Mouse (Mus musculus): Measurements from ENCODE around the gene Igf2bp1. TPM values are rescaled to one million over a fixed set of nuclear protein-coding genes. Genes with fewer than 3 reads are reported as not detected.

Igf2bp1 gene
- polyA plus RNA-seq, 1 experiment from 2014 or later: 36.2 TPM

- WGBS: under 1% methylated on average over 32 of the region's 32 CpGs
- peak overlapping the region; percentile 93 for H3K9ac ChIP-seq (ENCODE audit: low read length)
Measured at GRCm38 (mm10) chr11:96003969-96004792, 1.6 kb downstream of the Igf2bp1 start.

DNA sequence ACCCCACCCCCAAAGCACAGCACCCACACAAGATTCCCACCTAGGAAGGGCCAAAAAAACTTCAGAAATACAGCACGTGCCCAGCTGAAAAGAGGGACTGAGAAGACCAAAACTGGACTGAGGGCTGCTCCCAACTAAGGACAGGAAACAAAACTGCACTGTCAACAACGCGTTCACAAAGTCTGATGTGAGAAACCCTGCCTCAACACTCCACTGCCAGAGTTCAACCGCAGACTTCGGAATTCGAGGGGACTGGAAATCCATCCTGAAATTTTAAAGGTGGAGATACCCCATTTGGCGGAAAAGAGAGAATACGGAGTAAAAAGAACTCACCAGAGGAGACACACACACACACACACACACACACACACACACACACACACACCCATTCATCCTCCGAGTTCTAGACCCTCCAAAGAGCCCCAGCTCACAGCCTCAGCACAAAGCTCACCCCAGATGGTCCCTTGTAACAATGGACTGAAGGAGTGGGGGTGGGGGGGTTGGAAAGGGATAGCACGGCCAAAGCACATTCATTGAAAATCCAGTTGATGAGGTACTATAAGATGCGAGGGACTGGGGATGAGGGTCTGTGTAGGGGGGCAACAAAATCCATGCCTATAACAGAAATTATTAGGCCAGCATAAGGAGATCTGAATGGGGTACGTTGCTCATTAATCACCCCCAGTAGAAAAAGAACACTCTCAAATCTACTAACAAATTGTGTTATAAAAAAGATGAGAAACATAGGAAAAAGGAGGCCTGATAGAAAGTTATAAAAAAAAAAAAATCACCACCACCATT lies 2.4 kb downstream of the Igf2bp1 start:
- Histone ChIP-seq H3K9me3 (ENCODE audit: control insufficient read depth, low read length) (no peaks in the 10 kb centered on the region), H3K4me1 (replicated peaks; ENCODE audit: control insufficient read depth, insufficient read depth, low read length) (peaks cover 43% of the 10 kb centered on the region), H3K27ac (ENCODE audit: low read length) (peak overlapping the region; percentile 54), H3K9ac (ENCODE audit: low read length) (peak overlapping the region; percentile 60), H3K36me3 (ENCODE audit: control insufficient read depth, insufficient read depth, low read length) (no peaks in the 10 kb centered on the region), H3K4me2 (ENCODE audit: low read depth, low read length) (peak overlapping the region; percentile 99), H3K27me3 (ENCODE audit: control insufficient read depth, insufficient read depth, low read depth, low read length) (peaks cover 6% of the 10 kb centered on the region; the same call in 1 of the 2 replicates), H3K4me3 (ENCODE audit: low read length) (peak overlapping the region; percentile 43)
- 5% methylated on average over 12 of the region's 12 CpGs for WGBS
- no peak for ATAC-seq (ENCODE audit: low read depth)

More at GRCm38 (mm10) chr11:96003969-96004792, 1.6 kb downstream of the Igf2bp1 start:
- H3K9me3 ChIP-seq (ENCODE audit: control insufficient read depth, low read length): no peaks in the 10 kb centered on the region
- peaks cover 6% of the 10 kb centered on the region; the same call in 1 of the 2 replicates for H3K27me3 ChIP-seq (ENCODE audit: control insufficient read depth, insufficient read depth, low read depth, low read length)
- no peak for ATAC-seq (ENCODE audit: low read depth)
- no peaks in the 10 kb centered on the region for H3K36me3 ChIP-seq (ENCODE audit: control insufficient read depth, insufficient read depth, low read length)
- peak overlapping the region; percentile 87 for H3K4me3 ChIP-seq (ENCODE audit: low read length)
- H3K4me2 ChIP-seq (ENCODE audit: low read depth, low read length): peak overlapping the region; percentile 99
- peaks cover 43% of the 10 kb centered on the region for H3K4me1 ChIP-seq (replicated peaks; ENCODE audit: control insufficient read depth, insufficient read depth, low read length)
- peak overlapping the region; percentile 96 for H3K27ac ChIP-seq (ENCODE audit: low read length)

DNA sequence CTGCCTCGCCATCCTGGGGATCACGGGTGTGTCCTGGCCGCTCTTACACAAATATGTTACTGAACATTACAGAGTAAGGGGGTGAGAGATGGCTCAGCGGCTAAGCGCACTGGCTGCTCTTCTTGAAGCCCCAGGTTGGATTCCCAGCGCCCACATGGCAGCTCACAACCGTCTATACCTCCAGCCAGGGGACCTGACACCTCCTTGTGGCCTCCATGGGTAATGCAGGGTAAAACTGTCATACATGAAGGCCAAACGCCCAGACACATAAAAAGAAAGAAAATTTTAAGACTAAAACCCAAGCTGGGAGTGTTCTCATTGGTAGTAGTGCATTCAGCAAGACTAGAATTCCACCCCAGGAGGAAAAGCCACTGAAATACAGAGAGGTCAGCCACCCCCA lies 11.6 kb downstream of the Igf2bp1 start:
- Histone ChIP-seq H3K4me3 (ENCODE audit: low read length) (no peak overlapping the region), H3K27me3 (ENCODE audit: control insufficient read depth, insufficient read depth, low read depth, low read length) (no peaks in the 10 kb centered on the region), H3K4me2 (ENCODE audit: low read depth, low read length) (no peak overlapping the region), H3K27ac (ENCODE audit: low read length) (no peak overlapping the region), H3K36me3 (ENCODE audit: control insufficient read depth, insufficient read depth, low read length) (peaks cover 3% of the 10 kb centered on the region; the same call in 1 of the 2 replicates), H3K4me1 (replicated peaks; ENCODE audit: control insufficient read depth, insufficient read depth, low read length) (peaks cover 42% of the 10 kb centered on the region), H3K9me3 (ENCODE audit: control insufficient read depth, low read length) (0 out of 2 replicates have a peak, but pooled peaks cover 2% of the 10 kb centered on the region), H3K9ac (ENCODE audit: low read length) (no peak overlapping the region)
- 92% methylated on average over 8 of the region's 8 CpGs for WGBS
- ATAC-seq (ENCODE audit: low read depth): no peak

GRCm38 (mm10) chr11:95990886-95991708 lies 14.6 kb downstream of the Igf2bp1 start:
- 13% methylated on average over 25 of the region's 49 CpGs for WGBS
- peak; percentile 71 for ATAC-seq (ENCODE audit: low read depth)

GRCm38 (mm10) chr11:95990431-95990830 lies 15.3 kb downstream of the Igf2bp1 start:
- Histone ChIP-seq H3K9me3 (ENCODE audit: control insufficient read depth, low read length) (0 out of 2 replicates have a peak, but pooled peaks cover 2% of the 10 kb centered on the region), H3K27ac (ENCODE audit: low read length) (peak overlapping the region; percentile 82), H3K36me3 (ENCODE audit: control insufficient read depth, insufficient read depth, low read length) (no peaks in the 10 kb centered on the region), H3K4me2 (ENCODE audit: low read depth, low read length) (peak overlapping the region; percentile 83), H3K4me3 (ENCODE audit: low read length) (peak overlapping the region; percentile 54), H3K9ac (ENCODE audit: low read length) (peak overlapping the region; percentile 82), H3K27me3 (ENCODE audit: control insufficient read depth, insufficient read depth, low read depth, low read length) (no peaks in the 10 kb centered on the region), H3K4me1 (replicated peaks; ENCODE audit: control insufficient read depth, insufficient read depth, low read length) (peaks cover 61% of the 10 kb centered on the region)
- ATAC-seq (ENCODE audit: low read depth): no peak
- WGBS: 56% methylated on average over 4 of the region's 4 CpGs

More at GRCm38 (mm10) chr11:95990886-95991708, 14.6 kb downstream of the Igf2bp1 start:
- Histone ChIP-seq H3K27me3 (ENCODE audit: control insufficient read depth, insufficient read depth, low read depth, low read length) (no peaks in the 10 kb centered on the region), H3K36me3 (ENCODE audit: control insufficient read depth, insufficient read depth, low read length) (no peaks in the 10 kb centered on the region), H3K4me2 (ENCODE audit: low read depth, low read length) (peak overlapping the region; percentile 83), H3K9me3 (ENCODE audit: control insufficient read depth, low read length) (0 out of 2 replicates have a peak, but pooled peaks cover 2% of the 10 kb centered on the region), H3K9ac (ENCODE audit: low read length) (peak overlapping the region; percentile 82), H3K27ac (ENCODE audit: low read length) (peak overlapping the region; percentile 82), H3K4me1 (replicated peaks; ENCODE audit: control insufficient read depth, insufficient read depth, low read length) (peaks cover 61% of the 10 kb centered on the region), H3K4me3 (ENCODE audit: low read length) (peak overlapping the region; percentile 54)

GRCm38 (mm10) chr11:95989864-95990263 lies 15.9 kb downstream of the Igf2bp1 start:
- WGBS: 67% methylated on average over 8 of the region's 8 CpGs
- no peaks in the 10 kb centered on the region for H3K36me3 ChIP-seq (ENCODE audit: control insufficient read depth, insufficient read depth, low read length)
- H3K27me3 ChIP-seq (ENCODE audit: control insufficient read depth, insufficient read depth, low read depth, low read length): no peaks in the 10 kb centered on the region
- H3K9me3 ChIP-seq (ENCODE audit: control insufficient read depth, low read length): 0 out of 2 replicates have a peak, but pooled peaks cover 2% of the 10 kb centered on the region
- H3K4me3 ChIP-seq (ENCODE audit: low read length): no peak overlapping the region
- peaks cover 61% of the 10 kb centered on the region for H3K4me1 ChIP-seq (replicated peaks; ENCODE audit: control insufficient read depth, insufficient read depth, low read length)
- H3K4me2 ChIP-seq (ENCODE audit: low read depth, low read length): no peak overlapping the region
- no peak overlapping the region for H3K9ac ChIP-seq (ENCODE audit: low read length)
- no peak for ATAC-seq (ENCODE audit: low read depth)
- H3K27ac ChIP-seq (ENCODE audit: low read length): 0 out of 2 replicates have a peak overlapping the region, but pooled peaks have one; percentile 7

DNA sequence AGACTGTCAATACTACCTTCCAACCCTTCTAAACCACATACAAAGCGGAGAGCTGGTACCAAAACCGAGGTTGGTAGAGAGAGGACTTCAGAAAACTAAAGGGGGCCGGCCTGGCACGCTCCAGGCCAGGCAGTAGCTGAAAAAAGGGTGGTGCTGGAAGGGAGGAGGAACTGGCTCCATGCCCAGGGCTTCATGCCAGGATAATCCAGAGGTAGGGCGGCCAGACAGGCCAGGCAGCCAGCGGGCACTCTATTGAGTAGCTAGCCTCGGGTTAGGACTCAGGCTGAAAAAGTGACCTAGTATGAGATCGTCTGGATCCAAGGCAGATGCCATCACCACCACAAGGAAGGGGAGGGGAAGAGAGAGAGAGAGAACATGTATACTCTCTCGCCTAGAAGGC lies 17.2 kb downstream of the Igf2bp1 start:
- Histone ChIP-seq H3K9ac (ENCODE audit: low read length) (no peak overlapping the region), H3K27ac (ENCODE audit: low read length) (peak overlapping the region; percentile 85), H3K27me3 (ENCODE audit: control insufficient read depth, insufficient read depth, low read depth, low read length) (no peaks in the 10 kb centered on the region), H3K4me2 (ENCODE audit: low read depth, low read length) (peak overlapping the region; percentile 30; the same call in 1 of the 2 replicates), H3K36me3 (ENCODE audit: control insufficient read depth, insufficient read depth, low read length) (no peaks in the 10 kb centered on the region), H3K9me3 (ENCODE audit: control insufficient read depth, low read length) (no peaks in the 10 kb centered on the region), H3K4me1 (replicated peaks; ENCODE audit: control insufficient read depth, insufficient read depth, low read length) (peaks cover 61% of the 10 kb centered on the region), H3K4me3 (ENCODE audit: low read length) (no peak overlapping the region)
- WGBS: 21% methylated on average over 9 of the region's 9 CpGs
- ATAC-seq (ENCODE audit: low read depth): peak; percentile 72

GRCm38 (mm10) chr11:95987854-95988447 lies 17.8 kb downstream of the Igf2bp1 start:
- ATAC-seq (ENCODE audit: low read depth): peak; percentile 23; the same call in 1 of the 2 replicates
- no peak overlapping the region for H3K9ac ChIP-seq (ENCODE audit: low read length)

More at GRCm38 (mm10) chr11:95987854-95988447, 17.8 kb downstream of the Igf2bp1 start:
- H3K9me3 ChIP-seq (ENCODE audit: control insufficient read depth, low read length): no peaks in the 10 kb centered on the region
- H3K36me3 ChIP-seq (ENCODE audit: control insufficient read depth, insufficient read depth, low read length): no peaks in the 10 kb centered on the region
- WGBS: 62% methylated on average over 6 of the region's 6 CpGs
- H3K4me2 ChIP-seq (ENCODE audit: low read depth, low read length): peak overlapping the region; percentile 30; the same call in 1 of the 2 replicates
- H3K4me3 ChIP-seq (ENCODE audit: low read length): no peak overlapping the region
- no peaks in the 10 kb centered on the region for H3K27me3 ChIP-seq (ENCODE audit: control insufficient read depth, insufficient read depth, low read depth, low read length)
- peaks cover 62% of the 10 kb centered on the region for H3K4me1 ChIP-seq (replicated peaks; ENCODE audit: control insufficient read depth, insufficient read depth, low read length)
- H3K27ac ChIP-seq (ENCODE audit: low read length): peak overlapping the region; percentile 85
